Mouse (Mus musculus): ENCODE results near the gene C130026I21Rik. TPM values are rescaled to one million over a fixed set of nuclear protein-coding genes. Genes with fewer than 3 reads are reported as not detected.

Gene C130026I21Rik
- polyA plus RNA-seq (2012; rRNA removed): 1.4 and 2.4 TPM in 2 replicates

GRCm38 (mm10) chr1:85270466-85270865, at the start of gene C130026I21Rik:
TSS of gene C130026I21Rik (minus strand) at chr1:85270566.

GRCm38 (mm10) chr1:85109753-85110152, 160.6 kb downstream of the C130026I21Rik start, which contains the start of gene A530032D15Rik:
TSS of gene A530032D15Rik (minus strand) at chr1:85109853.

DNA sequence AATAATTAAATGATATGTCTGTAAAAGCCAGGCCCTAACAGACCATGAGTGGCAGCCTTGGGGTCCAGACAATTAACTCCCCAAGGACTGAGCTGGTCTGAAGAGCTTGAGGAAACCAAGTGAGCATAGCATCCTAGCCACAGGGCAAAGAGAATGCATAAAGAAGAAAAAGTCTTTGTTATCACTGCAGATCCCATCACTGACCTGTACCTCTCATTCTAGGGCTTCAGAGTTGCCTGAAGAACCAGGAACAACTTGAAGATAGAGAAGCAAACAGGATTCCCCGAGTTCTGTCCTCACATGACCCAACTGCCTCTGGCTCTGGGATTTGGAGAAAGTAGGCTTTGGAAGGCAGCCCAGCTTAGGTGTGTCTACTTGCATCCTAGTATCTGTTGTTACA, 170.5 kb downstream of the C130026I21Rik start, which contains the start of gene Gm10553:
Gene Gm10553 (plus strand): TSS at position 301 of the 400 bp plus-strand sequence.

Other genes starting within 250 kb of the C130026I21Rik start
- gene Gm10553, start 170.4 kb downstream of the C130026I21Rik start, polyA plus RNA-seq (2012; rRNA removed): not detected in 2 replicates
- not detected in 2 replicates for gene A530032D15Rik, start 160.7 kb downstream of the C130026I21Rik start, polyA plus RNA-seq (2012; rRNA removed)

Data from ovary, adult 2 months (tissue).